Mouse (Mus musculus) neural tube, embryonic 10.5 days (tissue): ENCODE results near the gene Smim11.

Source experiments
- DNase-seq: peaks from one replicate; pipeline ENCODE4 v3.0.0-alpha.2; 2017; ENCODE audit warnings: low spot score; ENCODE audit errors: extremely low spot score

Smim11 gene

DNA sequence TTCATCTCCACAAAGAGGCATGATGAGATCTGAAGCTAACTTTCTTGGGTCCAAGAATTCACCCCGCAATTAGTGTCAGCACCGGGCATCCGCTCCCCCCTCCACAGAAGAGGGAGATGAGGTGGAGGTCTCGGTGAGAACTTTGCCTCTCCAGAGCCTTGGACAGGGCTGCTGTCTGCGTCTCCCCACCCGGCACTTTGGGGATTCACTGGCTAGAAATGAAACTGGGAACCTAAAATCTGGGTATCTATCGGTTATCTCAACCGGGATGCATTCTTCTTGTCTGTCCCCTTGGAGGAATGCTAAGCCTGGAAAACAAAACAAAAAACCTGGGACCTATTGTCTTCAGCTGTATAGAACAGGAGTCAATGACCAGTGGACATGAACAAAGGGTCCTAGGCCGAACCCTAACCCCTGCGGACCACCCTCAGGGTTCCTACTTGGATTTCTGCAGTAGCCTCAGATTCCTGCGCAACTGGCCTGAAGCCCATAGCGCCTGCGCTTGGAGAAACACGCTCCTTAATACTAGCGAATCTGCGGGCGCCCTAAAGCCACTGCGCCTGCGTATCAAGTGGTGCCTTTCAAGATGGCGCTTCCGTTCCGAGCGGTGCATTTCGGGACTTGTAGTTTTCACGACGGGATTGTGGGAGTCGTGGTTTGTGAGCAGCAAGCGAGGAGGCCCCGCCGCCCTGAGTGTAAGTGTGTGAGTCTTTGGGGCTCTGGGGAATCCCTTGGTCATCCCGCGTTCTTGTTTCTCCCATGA, at the start of gene Smim11:
Smim11 (plus strand) TSS at position 638 of the 763 bp plus-strand sequence.
- peak; percentile 97 for DNase-seq

DNA sequence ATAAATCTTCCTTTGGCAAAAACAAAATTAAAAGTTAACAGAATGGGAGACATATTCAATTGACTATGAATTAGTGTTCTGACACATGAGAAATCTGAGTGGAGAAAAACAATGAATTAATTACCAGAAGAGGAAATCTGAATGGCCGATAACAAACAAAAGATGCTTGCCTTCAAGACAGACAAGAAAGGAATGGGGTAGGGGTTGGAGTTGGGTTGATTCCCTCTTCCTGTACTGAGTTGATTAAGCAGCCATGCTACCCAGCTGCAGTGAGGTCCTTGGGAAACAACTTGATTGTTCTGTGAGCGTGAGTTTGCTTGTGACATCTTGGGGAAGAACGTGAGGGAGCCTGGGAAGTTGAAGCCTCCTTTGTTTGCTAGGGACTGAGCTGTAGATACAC, 46.8 kb upstream of the Smim11 start:
- no peak for DNase-seq

- no peak for DNase-seq
These were observed 33.2 kb upstream of the Smim11 start for GRCm38 (mm10) chr16:92267861-92268260.

GRCm38 (mm10) chr16:92274516-92274915, 26.6 kb upstream of the Smim11 start:
- no peak for DNase-seq

GRCm38 (mm10) chr16:92275526-92275925, 25.6 kb upstream of the Smim11 start:
- no peak for DNase-seq

- DNase-seq: no peak
These were observed 18.4 kb upstream of the Smim11 start for GRCm38 (mm10) chr16:92282671-92283070.

- DNase-seq: no peak
These were observed 16.0 kb upstream of the Smim11 start for GRCm38 (mm10) chr16:92285068-92285467.

- peak; percentile 94 for DNase-seq
These were observed 14.5 kb upstream of the Smim11 start for GRCm38 (mm10) chr16:92286609-92287008.

- no peak for DNase-seq
These were observed 12.3 kb upstream of the Smim11 start for GRCm38 (mm10) chr16:92288778-92289177.

- DNase-seq: no peak
These were observed 11.0 kb upstream of the Smim11 start for GRCm38 (mm10) chr16:92290045-92290444.

DNA sequence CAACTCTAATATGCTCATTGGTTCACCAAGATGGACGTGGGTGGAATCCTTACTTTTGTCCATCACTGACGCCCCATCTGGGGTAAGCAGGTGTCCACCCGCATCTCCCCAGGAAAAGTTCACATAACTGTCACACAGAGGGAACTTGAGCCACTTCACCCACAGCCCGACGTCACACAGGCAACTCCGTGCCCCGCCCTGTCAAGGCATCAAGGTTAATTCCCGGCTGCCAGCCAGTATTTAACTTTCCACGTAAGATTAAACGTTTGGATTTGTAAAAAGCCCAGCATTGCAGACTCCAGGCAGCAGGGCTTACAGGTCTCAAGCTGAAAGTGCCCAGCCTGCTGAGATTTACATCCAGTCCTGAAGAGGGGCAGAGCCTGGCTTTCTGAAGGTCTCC, 9.0 kb upstream of the Smim11 start, which contains the start of gene Kcne2:
Kcne2 (plus strand) TSS at position 289 of the 400 bp plus-strand sequence.
- DNase-seq: no peak

- no peak for DNase-seq
These were observed 6.7 kb upstream of the Smim11 start for GRCm38 (mm10) chr16:92294267-92294970.

- DNase-seq: no peak
These were observed 5.8 kb upstream of the Smim11 start for GRCm38 (mm10) chr16:92295328-92295727.

GRCm38 (mm10) chr16:92301412-92301806, 323 bp downstream of the Smim11 start:
- DNase-seq: no peak

GRCm38 (mm10) chr16:92301989-92302388, 903 bp downstream of the Smim11 start:
- DNase-seq: no peak

DNA sequence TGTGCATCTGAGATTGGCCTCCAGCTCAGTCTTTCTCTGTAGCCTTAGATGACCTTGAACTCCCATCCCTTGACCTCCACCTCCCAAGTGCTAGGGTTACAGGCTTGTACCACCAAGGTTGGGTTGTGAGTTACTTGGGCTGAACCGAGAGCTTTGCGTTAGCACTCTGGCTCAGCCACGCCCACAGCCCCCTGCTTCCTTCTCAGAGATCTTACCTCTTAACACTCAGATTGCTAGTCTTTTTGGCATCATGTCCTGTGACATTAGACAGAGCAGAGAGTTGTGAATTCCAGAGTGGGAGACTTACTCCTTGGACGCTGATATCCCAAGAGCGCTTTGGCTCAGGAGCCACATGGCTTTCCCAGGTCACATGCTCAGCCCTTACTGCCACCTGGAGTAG, 1.4 kb downstream of the Smim11 start:
- no peak for DNase-seq

GRCm38 (mm10) chr16:92305519-92305918, 4.4 kb downstream of the Smim11 start:
- no peak for DNase-seq

GRCm38 (mm10) chr16:92307947-92308346, 6.9 kb downstream of the Smim11 start:
- no peak for DNase-seq

GRCm38 (mm10) chr16:92309126-92309525, 8.0 kb downstream of the Smim11 start:
- no peak for DNase-seq

DNA sequence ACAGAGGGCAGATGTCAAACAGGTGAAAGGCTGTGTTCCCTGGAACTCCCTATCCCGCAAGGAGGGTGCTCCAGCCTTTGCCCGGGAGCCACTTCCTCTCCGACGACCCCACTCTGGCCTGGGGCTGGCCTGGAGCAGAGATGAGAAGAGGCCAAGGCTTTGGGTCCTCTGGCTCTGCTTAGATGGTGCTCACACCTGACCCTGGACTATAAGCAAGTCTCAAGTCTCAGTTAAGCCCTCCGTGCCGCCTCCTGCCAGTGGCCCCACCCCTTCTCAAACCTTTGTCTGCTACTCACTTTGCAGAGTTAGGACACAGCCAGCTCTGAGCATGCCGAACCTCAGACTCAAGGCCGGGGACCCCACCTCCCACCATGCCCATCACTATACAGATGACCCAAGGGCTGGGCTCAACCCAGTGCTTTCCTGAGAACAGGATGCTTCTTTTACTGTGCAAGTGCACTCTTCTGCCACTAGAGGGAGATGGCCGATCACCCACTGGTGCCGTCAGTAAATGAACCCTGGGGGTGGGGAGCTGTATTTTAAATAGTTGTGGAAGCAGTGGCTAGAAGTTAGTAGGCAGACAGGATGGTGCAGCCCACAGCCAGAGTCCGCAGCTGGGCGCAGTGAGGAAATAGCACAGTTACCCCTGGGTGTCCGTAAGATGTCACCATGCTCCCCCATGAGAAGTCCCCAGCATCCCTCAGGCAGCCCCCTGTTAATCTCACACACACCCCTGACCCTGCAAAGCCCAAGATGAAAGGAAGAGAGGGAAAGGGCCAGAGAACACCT, 13.1 kb downstream of the Smim11 start:
- peak; percentile 51 for DNase-seq

DNA sequence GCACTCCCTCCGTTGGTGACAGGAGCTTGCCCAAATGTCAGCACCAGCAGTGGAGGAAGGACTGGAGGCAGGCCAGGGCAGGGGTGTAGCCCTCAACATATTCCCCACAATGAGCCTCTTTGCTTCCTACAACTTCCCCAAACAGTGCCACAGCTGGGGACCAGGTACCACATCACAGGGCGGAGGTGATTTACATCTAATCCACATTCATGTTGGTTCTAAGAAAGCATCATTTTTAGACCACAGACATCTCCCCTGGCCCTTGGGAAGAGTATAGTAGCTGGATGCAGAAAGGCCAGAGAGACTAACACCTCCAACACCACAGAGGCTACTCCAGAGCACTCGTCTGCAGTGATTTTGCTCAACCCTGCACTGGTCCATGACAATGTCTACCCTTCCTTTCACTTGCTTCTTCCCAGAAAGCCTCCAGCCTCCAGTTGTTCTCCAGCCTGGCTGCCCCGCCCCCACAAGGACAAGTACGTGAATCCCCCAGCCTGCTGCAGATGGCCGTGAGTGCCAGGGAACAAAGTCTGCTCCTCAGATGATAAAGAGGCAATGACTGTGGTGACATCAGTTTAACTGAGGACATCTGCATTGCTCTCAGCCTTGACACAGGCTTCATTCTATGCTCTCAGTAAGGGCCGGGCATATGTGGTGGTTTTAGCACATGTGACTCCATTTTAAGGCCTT, 15.1 kb downstream of the Smim11 start:
- DNase-seq: no peak
